Mouse (Mus musculus) MEL (cell line): Measurements from ENCODE around the gene Slc16a10. TPM values are rescaled to one million over a fixed set of nuclear protein-coding genes. Genes with fewer than 3 reads are reported as not detected.

Source experiments
- DNase-seq: peaks from one replicate; pipeline ENCODE4 v3.0.0; 2011; ENCODE audit warnings: low read depth, low spot score
- H3K27ac ChIP-seq: 2 replicates; pipeline ENCODE4 v1.5.1; 2012; ENCODE audit warnings: low read depth, mild to moderate bottlenecking, control low read depth, low read length, moderate library complexity; ENCODE audit not compliant: control insufficient read depth
- H3K27me3 ChIP-seq, 2 experiments: fragments of 150-350 bp in 1 of 2; sonication (generic) in 1 of 2; 2 replicates each; pipeline ENCODE4 v1.6.1; 2012; ENCODE audit warnings: low read length in 2 of 2, mild to moderate bottlenecking in 2 of 2, improper control_type of control experiment in 1 of 2, moderate library complexity in 1 of 2; ENCODE audit not compliant: insufficient read depth in 2 of 2, control insufficient read depth in 1 of 2
- H3K36me3 ChIP-seq, 2 experiments: 2 replicates each; pipeline ENCODE4 v1.6.1; 2012 to 2014; ENCODE audit warnings: low read length in 2 of 2, improper control_type of control experiment in 1 of 2, inconsistent platforms in 1 of 2, mild to moderate bottlenecking in 1 of 2; ENCODE audit not compliant: insufficient read depth in 2 of 2, control insufficient read depth in 1 of 2
- H3K4me1 ChIP-seq, 2 experiments: fragments of 150-350 bp in 1 of 2; sonication (generic) in 1 of 2; 2 replicates each; pipeline ENCODE4 v1.6.1; 2012; ENCODE audit warnings: low read length in 2 of 2, improper control_type of control experiment in 1 of 2, mild to moderate bottlenecking in 1 of 2; ENCODE audit not compliant: insufficient read depth in 2 of 2, control insufficient read depth in 1 of 2
- H3K4me3 ChIP-seq, 2 experiments: fragments of 150-350 bp in 1 of 2; sonication (generic) in 1 of 2; 2 replicates each; pipeline ENCODE4 v1.5.1; 2012; ENCODE audit warnings: low read depth in 2 of 2, low read length in 2 of 2, mild to moderate bottlenecking in 2 of 2, moderate library complexity in 2 of 2, control low read depth in 1 of 2, improper control_type of control experiment in 1 of 2; ENCODE audit not compliant: control insufficient read depth in 1 of 2, insufficient read depth in 1 of 2
- H3K79me2 ChIP-seq: 2 replicates; pipeline ENCODE4 v1.6.1; 2012; ENCODE audit warnings: mild to moderate bottlenecking, low read length, moderate library complexity; ENCODE audit not compliant: control insufficient read depth, poor library complexity, insufficient read depth
- H3K9ac ChIP-seq: 2 replicates; pipeline ENCODE4 v1.6.1; 2012; ENCODE audit warnings: low read depth, mild to moderate bottlenecking, control low read depth, low read length, moderate library complexity; ENCODE audit not compliant: control insufficient read depth, poor library complexity, severe bottlenecking
- H3K9me3 ChIP-seq: fragments of 150-350 bp; sonication (generic); replicated peaks from 2 replicates; pipeline ENCODE4 v1.6.1; 2012; ENCODE audit warnings: mild to moderate bottlenecking, low read length, improper control_type of control experiment, moderate library complexity; ENCODE audit not compliant: insufficient read depth
- CHD2 ChIP-seq: IDR thresholded peaks from 2 replicates; pipeline ENCODE4 v1.6.1; 2011; ENCODE audit warnings: low read length, improper control_type of control experiment
- E2F4 ChIP-seq: IDR thresholded peaks from 2 replicates; pipeline ENCODE4 v1.6.1; 2011; ENCODE audit warnings: low read depth, low read length, improper control_type of control experiment, borderline replicate concordance
- ELF1 ChIP-seq: IDR thresholded peaks from 2 replicates; pipeline ENCODE4 v1.6.1; 2014; ENCODE audit warnings: low read depth, mild to moderate bottlenecking, inconsistent platforms, low read length, improper control_type of control experiment, moderate library complexity
- EP300 ChIP-seq, 2 experiments: IDR thresholded peaks; 2 replicates each; pipeline ENCODE4 v1.6.1; 2011; ENCODE audit warnings: improper control_type of control experiment in 2 of 2, low read length in 2 of 2, low read depth in 1 of 2, mild to moderate bottlenecking in 1 of 2
- ETS1 ChIP-seq: IDR thresholded peaks from 2 replicates; pipeline ENCODE4 v1.6.1; 2012; ENCODE audit warnings: low read depth, mild to moderate bottlenecking, inconsistent platforms, low read length, improper control_type of control experiment, moderate library complexity
- JUND ChIP-seq: IDR thresholded peaks from 2 replicates; pipeline ENCODE4 v1.6.1; 2011; ENCODE audit warnings: low read depth, mild to moderate bottlenecking, improper control_type of control experiment, low read length
- MAFK ChIP-seq: IDR thresholded peaks from 2 replicates; pipeline ENCODE4 v1.6.1; 2011; ENCODE audit warnings: low read depth, mild to moderate bottlenecking, low read length, improper control_type of control experiment, borderline replicate concordance
- MAZ ChIP-seq: IDR thresholded peaks from 2 replicates; pipeline ENCODE4 v1.6.1; 2012; ENCODE audit warnings: low read depth, mild to moderate bottlenecking, inconsistent platforms, low read length, improper control_type of control experiment
- MEF2A ChIP-seq: IDR thresholded peaks from 2 replicates; pipeline ENCODE4 v1.6.1; 2014; ENCODE audit warnings: low read depth, mild to moderate bottlenecking, inconsistent platforms, low read length, improper control_type of control experiment; ENCODE audit not compliant: poor library complexity, insufficient replicate concordance, severe bottlenecking; ENCODE audit errors: extremely low read depth
- MXI1 ChIP-seq: IDR thresholded peaks from 2 replicates; pipeline ENCODE4 v1.6.1; 2011; ENCODE audit warnings: mild to moderate bottlenecking, low read depth, low read length, improper control_type of control experiment
- MYB ChIP-seq: IDR thresholded peaks from 2 replicates; pipeline ENCODE4 v1.6.1; 2011; ENCODE audit warnings: mild to moderate bottlenecking, low read depth, low read length, improper control_type of control experiment
- NELFE ChIP-seq: IDR thresholded peaks from 2 replicates; pipeline ENCODE4 v1.6.1; 2011; ENCODE audit warnings: low read depth, low read length, improper control_type of control experiment
- POLR2A ChIP-seq, 2 experiments: IDR thresholded peaks; 2 replicates each; pipeline ENCODE4 v1.6.1; 2011 to 2012; ENCODE audit warnings: low read length in 2 of 2, mild to moderate bottlenecking in 2 of 2, control low read depth in 1 of 2, improper control_type of control experiment in 1 of 2, low read depth in 1 of 2, moderate library complexity in 1 of 2; ENCODE audit not compliant: control insufficient read depth in 1 of 2, insufficient read depth in 1 of 2, poor library complexity in 1 of 2
- POLR2AphosphoS2 ChIP-seq: IDR thresholded peaks from 2 replicates; pipeline ENCODE4 v1.6.1; 2011; ENCODE audit warnings: low read length, improper control_type of control experiment
- POLR2AphosphoS5 ChIP-seq: IDR thresholded peaks from 2 replicates; pipeline ENCODE4 v1.6.1; 2012; ENCODE audit warnings: low read depth, borderline replicate concordance, mild to moderate bottlenecking, inconsistent platforms, low read length, moderate library complexity, mixed read lengths
- RAD21 ChIP-seq: IDR thresholded peaks from 2 replicates; pipeline ENCODE4 v1.6.1; 2011; ENCODE audit warnings: mild to moderate bottlenecking, low read depth, low read length, improper control_type of control experiment
- TAL1 ChIP-seq: IDR thresholded peaks from 2 replicates; pipeline ENCODE4 v1.6.1; 2012; ENCODE audit warnings: mild to moderate bottlenecking, inconsistent platforms, low read length, moderate library complexity, mixed read lengths
- TCF12 ChIP-seq: IDR thresholded peaks from 2 replicates; pipeline ENCODE4 v1.6.1; 2014; ENCODE audit warnings: low read depth, mild to moderate bottlenecking, inconsistent platforms, low read length, improper control_type of control experiment, moderate library complexity
- ZMIZ1 ChIP-seq: IDR thresholded peaks from 2 replicates; pipeline ENCODE4 v1.6.1; 2012; ENCODE audit warnings: low read depth, mild to moderate bottlenecking, inconsistent platforms, low read length, improper control_type of control experiment, moderate library complexity
- ZNF384 ChIP-seq: IDR thresholded peaks from 2 replicates; pipeline ENCODE4 v1.6.1; 2012; ENCODE audit warnings: low read depth, mild to moderate bottlenecking, inconsistent platforms, low read length, improper control_type of control experiment
- polyA plus RNA-seq, 2 experiments: library from polyadenylated mRNA; stranded (reverse) in 1 of 2; unstranded in 1 of 2; fragments of >175 nt in 1 of 2; fragments of >200 nt in 1 of 2; gene quantifications; 2 replicates each; pipeline versions ENCODE4 v1.2.1 to v1.2.4; 2012; ENCODE audit warnings: low replicate concordance in 2 of 2, low read depth in 1 of 2; ENCODE audit not compliant: insufficient read length in 2 of 2, insufficient read depth in 1 of 2, missing spikeins in 1 of 2
- total RNA-seq: library from RNA; depleted of rRNA; stranded (reverse); fragments of 300-350 nt; gene quantifications from 2 replicates; pipeline ENCODE4 v1.2.3, GENCODE M21; 2012

The Slc16a10 gene
- total and polyA plus RNA-seq, 3 experiments = 13.2 to 17.9 TPM; not detected in 1

DNA sequence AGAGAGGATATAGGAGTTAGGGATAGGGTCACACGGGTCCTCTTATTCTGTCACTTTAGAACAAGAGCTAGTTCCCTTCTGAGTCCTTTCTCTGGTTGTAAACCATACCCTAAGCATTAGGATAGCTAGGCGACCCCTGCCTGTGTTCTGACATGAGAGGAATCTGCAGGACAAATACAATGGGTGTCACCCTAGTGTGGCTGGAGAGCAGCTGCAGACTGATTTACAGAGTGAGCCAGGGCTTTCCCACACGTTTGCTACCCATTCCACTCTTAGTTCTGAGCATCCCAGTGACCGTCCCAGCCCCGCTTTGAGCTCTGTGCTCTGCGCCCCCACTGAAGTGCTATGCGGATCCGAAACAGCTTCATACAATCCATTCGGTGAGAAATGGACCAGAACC, 71.4 kb downstream of the Slc16a10 start:
- Histone ChIP-seq H3K4me3 (no peak overlapping the region), H3K27ac (no peak overlapping the region), H3K9me3 (no peaks in the 10 kb centered on the region), H3K79me2 (no peaks in the 10 kb centered on the region), H3K9ac (no peak overlapping the region), H3K27me3 (no peaks in the 10 kb centered on the region), H3K36me3 (peaks cover 0 to 11% of the 10 kb centered on the region in 2 experiments; a peak in 3 of 4 replicates), H3K4me1 (peaks cover 6% of the 10 kb centered on the region in 2 experiments)
- no peak for DNase-seq
- TF ChIP-seq CHD2 (no peak), MAFK (no peak), E2F4 (no peak), MYB (no peak), TAL1 (no peak), ETS1 (no peak), JUND (no peak), MXI1 (no peak), EP300 (IDR thresholded peaks at IDR 0.05; ENCODE audit: low read depth in 1 of 2, low read length in 2 of 2) (no peak), POLR2AphosphoS5 (no peak), ELF1 (no peak), POLR2A (IDR thresholded peaks at IDR 0.05; ENCODE audit: control insufficient read depth in 1 of 2, insufficient read depth in 1 of 2, low read depth in 1 of 2, low read length in 2 of 2, poor library complexity in 1 of 2) (no peak), MEF2A (no peak), TCF12 (no peak), ZNF384 (no peak), RAD21 (no peak), NELFE (no peak), MAZ (no peak), ZMIZ1 (no peak)

DNA sequence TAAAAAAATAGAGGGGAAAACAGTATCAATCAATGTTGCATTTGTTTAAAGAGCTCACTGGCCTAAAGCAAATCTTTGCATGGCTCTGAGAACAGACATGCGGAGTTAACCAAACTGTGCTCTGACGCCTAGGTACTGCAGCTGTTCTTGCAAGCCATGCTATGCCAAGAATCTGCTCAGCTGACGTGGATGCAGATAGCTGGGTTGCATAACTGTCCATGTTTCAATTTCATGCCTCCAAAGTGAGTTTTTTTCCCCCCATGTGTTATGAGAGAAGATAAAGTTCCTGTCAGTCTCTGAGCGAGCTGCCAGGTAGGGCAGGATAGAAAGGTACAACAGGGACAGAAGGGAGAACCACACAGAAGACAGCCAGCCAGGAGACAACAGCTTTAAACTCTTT, 72.8 kb downstream of the Slc16a10 start:
- Histone ChIP-seq H3K27me3 (no peaks in the 10 kb centered on the region), H3K4me3 (no peak overlapping the region), H3K9me3 (no peaks in the 10 kb centered on the region), H3K4me1 (peaks cover 6% of the 10 kb centered on the region in 2 experiments), H3K36me3 (peaks cover 0 to 11% of the 10 kb centered on the region in 2 experiments; a peak in 3 of 4 replicates), H3K9ac (no peak overlapping the region), H3K79me2 (no peaks in the 10 kb centered on the region), H3K27ac (no peak overlapping the region)
- TF ChIP-seq POLR2AphosphoS2 (no peak), ETS1 (no peak)
- DNase-seq = no peak
